Mouse (Mus musculus): ENCODE data around the gene Gm29609. TPM values are rescaled to one million over a fixed set of nuclear protein-coding genes. Genes with fewer than 3 reads are reported as not detected.
A peak's percentile ranks its signal among the peaks of the same experiment; 100 is the strongest.

The Gm29609 gene
- polyA plus RNA-seq, 1 experiment from 2014 or later, result 1.7 TPM

DNA sequence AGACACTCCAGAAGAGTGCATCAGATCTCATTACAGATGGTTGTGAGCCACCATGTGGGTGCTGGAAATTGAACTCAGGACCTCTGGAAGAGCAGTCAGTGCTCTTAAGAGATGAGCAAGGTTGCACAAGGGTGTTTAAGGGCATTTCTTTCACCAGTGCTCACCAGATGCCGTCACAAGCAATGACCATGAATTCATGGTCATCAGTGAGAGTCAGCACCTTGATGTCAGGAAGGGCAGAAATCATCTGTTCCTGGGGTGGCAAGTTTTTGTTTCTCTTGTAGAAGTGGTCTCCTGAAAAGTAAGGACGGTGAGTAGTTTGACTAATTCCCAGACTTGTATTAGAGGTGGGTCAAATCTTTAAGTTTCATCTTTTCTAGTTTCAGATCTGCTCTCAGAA is 24.2 kb upstream of the Gm29609 start:
- no peak overlapping the region for H3K9ac ChIP-seq
- no peak overlapping the region for H3K4me3 ChIP-seq
- no peak overlapping the region for H3K27ac ChIP-seq
- no peak for ATAC-seq (replicated peaks)
- WGBS, result 92% methylated on average over 2 of the region's 2 CpGs
- H3K27me3 ChIP-seq (replicated peaks), result no peaks in the 10 kb centered on the region
- peaks cover 27% of the 10 kb centered on the region for H3K4me1 ChIP-seq
- peaks cover 4% of the 10 kb centered on the region for H3K9me3 ChIP-seq
- H3K4me2 ChIP-seq, result no peak overlapping the region
- H3K36me3 ChIP-seq (replicated peaks), result peaks cover 56% of the 10 kb centered on the region

DNA sequence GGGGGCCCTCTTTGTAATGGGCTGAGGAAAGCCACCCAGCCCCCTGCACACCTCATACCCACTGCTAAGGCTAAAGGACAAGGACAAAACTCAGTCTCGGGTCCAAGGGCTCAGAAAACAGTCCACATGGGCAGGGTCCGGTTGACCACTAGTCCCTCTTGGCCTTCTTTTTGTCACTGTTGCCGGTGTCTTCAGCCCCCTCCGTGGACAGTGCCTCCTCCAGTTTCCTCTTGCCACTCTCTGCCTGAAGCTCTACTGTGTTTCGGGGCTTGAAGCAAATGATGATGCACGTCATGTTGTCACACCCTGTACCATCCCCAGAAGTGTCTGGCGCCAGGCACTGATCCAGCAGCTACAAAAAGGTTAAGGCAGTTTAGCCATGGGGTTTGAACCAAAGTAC is 23.2 kb upstream of the Gm29609 start:
- H3K36me3 ChIP-seq (replicated peaks), result peaks cover 65% of the 10 kb centered on the region
- ATAC-seq (replicated peaks), result no peak
- H3K27ac ChIP-seq, result peak overlapping the region; percentile 81
- peaks cover 4% of the 10 kb centered on the region for H3K9me3 ChIP-seq
- peak overlapping the region; percentile 64 for H3K4me2 ChIP-seq
- H3K27me3 ChIP-seq (replicated peaks), result no peaks in the 10 kb centered on the region
- H3K4me3 ChIP-seq, result peak overlapping the region; percentile 92
- H3K9ac ChIP-seq, result no peak overlapping the region
- WGBS, result 83% methylated on average over 7 of the region's 7 CpGs
- peaks cover 27% of the 10 kb centered on the region for H3K4me1 ChIP-seq

DNA sequence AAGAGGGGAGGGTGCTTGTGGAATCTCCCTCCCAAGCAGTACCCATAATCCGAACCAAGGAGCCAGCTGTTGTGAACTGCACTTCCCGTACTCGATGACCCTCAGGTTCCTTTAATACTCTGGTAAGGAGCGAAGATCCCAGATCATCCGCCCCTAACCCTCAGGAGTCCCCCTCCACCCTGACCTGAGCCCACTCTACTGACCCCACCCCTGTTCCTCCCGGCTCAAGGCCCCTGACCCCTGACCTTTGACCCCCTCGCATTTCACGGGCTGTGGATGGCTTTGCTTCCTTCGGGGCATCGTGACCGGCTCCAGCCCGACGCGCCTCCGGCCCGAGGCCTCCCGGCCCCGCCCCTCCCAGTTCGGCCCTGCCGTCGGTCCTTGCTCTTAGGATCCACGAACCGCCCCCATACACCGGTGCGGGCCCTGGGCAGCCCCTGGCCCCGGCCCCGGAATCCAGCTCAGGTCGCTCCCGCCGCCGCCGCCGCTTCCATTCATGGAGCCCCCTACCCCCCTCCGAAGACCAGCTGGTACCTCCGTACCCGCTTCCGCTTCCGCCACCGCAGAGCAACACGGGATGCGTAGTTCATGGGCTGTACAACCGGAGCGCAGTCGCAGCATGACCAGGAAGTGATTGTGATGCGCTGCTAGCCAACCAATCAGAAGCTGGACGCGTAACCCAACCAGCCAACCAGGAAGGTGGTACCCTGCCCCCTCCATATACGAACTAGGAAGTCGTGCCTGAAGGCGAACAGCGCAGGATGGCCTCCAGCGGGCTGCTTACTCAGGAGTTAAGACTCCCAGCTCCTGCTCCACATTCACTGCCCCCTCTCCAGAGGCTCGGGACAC is 22.3 kb upstream of the Gm29609 start, which contains the start of gene Zfp513:
TSS of gene Zfp513 (minus strand) at position 562 of the 849 bp plus-strand sequence.
- H3K4me2 ChIP-seq, result peak within 1 kb of the TSS; percentile 64
- no peaks in the 10 kb centered on the region for H3K27me3 ChIP-seq (replicated peaks)
- H3K4me1 ChIP-seq, result peaks cover 27% of the 10 kb centered on the region
- H3K9me3 ChIP-seq, result peaks cover 4% of the 10 kb centered on the region
- peak within 1 kb of the TSS; percentile 92 for H3K9ac ChIP-seq
- peak within 1 kb of the TSS; percentile 92 for H3K4me3 ChIP-seq
- ATAC-seq (replicated peaks), result peak; percentile 97
- under 1% methylated on average over 53 of the region's 53 CpGs for WGBS
- H3K36me3 ChIP-seq (replicated peaks), result peaks cover 70% of the 10 kb centered on the region
- peak within 1 kb of the TSS; percentile 85 for H3K27ac ChIP-seq

DNA sequence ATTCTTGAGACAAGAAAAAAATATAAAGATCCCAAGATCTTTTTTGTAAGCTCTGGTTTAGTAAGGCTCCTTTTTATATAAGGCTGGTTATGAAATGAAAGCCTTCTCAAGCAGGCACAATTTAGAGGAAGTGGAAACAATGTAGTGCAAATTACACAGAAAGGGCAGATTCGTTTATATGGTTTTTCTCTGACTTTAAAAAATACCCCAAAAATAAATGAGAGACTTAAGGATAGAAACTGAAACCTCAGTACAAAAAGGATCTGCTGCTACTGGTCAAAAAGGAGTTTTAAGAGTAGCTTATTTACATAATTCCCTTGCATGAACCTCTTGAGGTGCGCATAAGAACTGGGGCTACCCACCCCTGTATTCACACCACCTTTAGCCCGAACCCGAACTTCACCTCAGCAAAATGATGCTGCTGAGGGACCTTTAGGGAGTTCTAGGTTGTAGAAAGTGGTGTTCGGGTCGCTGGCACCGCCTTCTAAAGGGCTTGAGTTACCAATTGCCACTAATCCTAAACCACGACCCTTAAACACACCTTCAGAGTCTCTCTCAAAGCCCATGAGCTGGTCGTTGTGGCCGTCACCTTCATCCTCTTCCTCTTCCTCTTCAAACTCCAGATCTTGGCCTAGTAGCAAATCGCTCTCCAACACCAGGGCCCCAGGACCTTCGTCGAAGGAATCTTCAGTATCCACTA is 21.5 kb upstream of the Gm29609 start:
- Histone ChIP-seq H3K9me3 (peaks cover 4% of the 10 kb centered on the region), H3K36me3 (replicated peaks) (peaks cover 71% of the 10 kb centered on the region), H3K27ac (peak overlapping the region; percentile 85), H3K4me1 (peaks cover 27% of the 10 kb centered on the region), H3K4me2 (peak overlapping the region; percentile 64), H3K27me3 (replicated peaks) (no peaks in the 10 kb centered on the region), H3K9ac (peak overlapping the region; percentile 92), H3K4me3 (peak overlapping the region; percentile 92)
- ATAC-seq (replicated peaks), result no peak
- WGBS, result 19% methylated on average over 13 of the region's 13 CpGs

DNA sequence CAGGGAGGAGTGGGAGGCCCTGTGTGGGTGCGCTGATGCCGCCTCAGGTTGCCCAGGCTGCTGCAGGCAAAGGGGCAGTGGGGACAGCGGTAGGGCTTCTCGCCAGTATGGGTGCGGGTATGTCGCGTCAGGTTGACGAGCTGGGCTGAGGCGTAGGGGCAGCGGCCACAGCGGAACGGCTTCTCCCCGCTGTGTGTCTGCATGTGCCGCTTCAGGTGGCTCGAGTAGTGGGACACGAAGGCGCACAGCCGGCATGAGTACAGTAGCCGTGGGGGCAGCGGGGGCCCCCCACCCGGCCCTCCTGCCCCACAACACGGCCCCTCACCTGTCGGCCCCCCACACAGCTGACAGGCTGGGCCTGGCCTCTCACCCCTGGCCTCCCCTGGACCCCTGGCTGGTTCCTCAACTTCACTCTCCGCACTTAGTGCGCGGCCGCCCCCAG is 20.6 kb upstream of the Gm29609 start:
- no peak overlapping the region for H3K9ac ChIP-seq
- H3K27me3 ChIP-seq (replicated peaks), result no peaks in the 10 kb centered on the region
- H3K36me3 ChIP-seq (replicated peaks), result peaks cover 74% of the 10 kb centered on the region
- 92% methylated on average over 27 of the region's 27 CpGs for WGBS
- no peak for ATAC-seq (replicated peaks)
- peak overlapping the region; percentile 64 for H3K4me2 ChIP-seq
- H3K9me3 ChIP-seq, result peaks cover 4% of the 10 kb centered on the region
- H3K4me1 ChIP-seq, result peaks cover 27% of the 10 kb centered on the region
- 0 out of 2 replicates have a peak overlapping the region, but pooled peaks have one; percentile 4 for H3K4me3 ChIP-seq
- no peak overlapping the region for H3K27ac ChIP-seq

DNA sequence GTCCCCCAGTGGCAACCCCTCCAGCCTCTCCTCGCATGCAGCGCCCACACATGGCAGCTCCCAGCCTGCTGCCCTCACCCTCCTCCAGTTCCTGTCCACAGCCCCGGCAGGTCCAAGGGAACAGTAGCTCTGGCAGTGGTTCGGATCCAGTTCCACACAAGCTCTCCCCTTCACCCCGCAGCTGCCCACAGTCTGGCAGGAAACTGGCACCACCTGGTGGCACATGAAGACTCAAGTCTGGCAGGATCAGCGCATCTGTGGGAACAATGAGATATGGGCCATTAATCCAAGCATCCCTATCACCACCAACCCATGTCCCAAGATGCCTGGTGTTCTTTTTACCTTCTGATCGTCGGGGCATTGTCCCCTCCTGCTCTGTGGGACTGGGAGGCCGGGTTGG is 20.2 kb upstream of the Gm29609 start:
- Histone ChIP-seq H3K36me3 (replicated peaks) (peaks cover 73% of the 10 kb centered on the region), H3K9me3 (peaks cover 4% of the 10 kb centered on the region), H3K4me3 (0 out of 2 replicates have a peak overlapping the region, but pooled peaks have one; percentile 4), H3K4me2 (no peak overlapping the region), H3K4me1 (peaks cover 27% of the 10 kb centered on the region), H3K9ac (no peak overlapping the region), H3K27me3 (replicated peaks) (no peaks in the 10 kb centered on the region), H3K27ac (no peak overlapping the region)
- 85% methylated on average over 9 of the region's 9 CpGs for WGBS
- ATAC-seq (replicated peaks), result no peak

DNA sequence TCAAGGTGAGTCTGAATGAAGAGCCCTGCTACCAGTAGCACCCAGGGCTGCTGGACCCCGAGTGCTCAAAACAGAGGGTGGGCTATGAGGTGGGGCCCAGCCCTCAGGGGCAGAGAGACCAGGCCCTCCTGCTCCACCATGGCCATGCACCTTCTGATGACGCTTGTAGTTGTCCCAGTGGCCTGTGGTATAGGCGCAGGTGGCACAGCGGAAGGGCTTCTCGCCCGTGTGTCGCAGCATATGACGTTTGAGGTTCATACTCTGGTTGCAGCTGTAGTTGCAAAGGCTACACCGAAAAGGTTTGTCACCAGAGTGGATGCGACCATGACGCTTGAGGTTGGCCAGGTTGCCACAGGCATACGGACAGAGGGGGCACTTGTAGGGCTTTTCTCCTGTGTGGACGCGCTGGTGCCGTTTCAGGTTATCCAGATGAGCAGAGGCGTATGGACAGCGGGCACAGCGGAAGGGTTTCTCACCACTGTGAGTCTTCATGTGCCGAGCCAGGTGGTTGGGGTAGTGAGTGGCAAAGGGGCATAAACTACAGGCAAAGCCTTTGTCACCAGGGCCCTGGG is 19.7 kb upstream of the Gm29609 start:
- 94% methylated on average over 19 of the region's 19 CpGs for WGBS
- H3K9me3 ChIP-seq, result peaks cover 4% of the 10 kb centered on the region
- H3K9ac ChIP-seq, result no peak overlapping the region
- H3K4me2 ChIP-seq, result no peak overlapping the region
- peaks cover 72% of the 10 kb centered on the region for H3K36me3 ChIP-seq (replicated peaks)
- H3K27ac ChIP-seq, result no peak overlapping the region
- H3K4me3 ChIP-seq, result no peak overlapping the region
- H3K27me3 ChIP-seq (replicated peaks), result no peaks in the 10 kb centered on the region
- no peak for ATAC-seq (replicated peaks)
- peaks cover 30% of the 10 kb centered on the region for H3K4me1 ChIP-seq

DNA sequence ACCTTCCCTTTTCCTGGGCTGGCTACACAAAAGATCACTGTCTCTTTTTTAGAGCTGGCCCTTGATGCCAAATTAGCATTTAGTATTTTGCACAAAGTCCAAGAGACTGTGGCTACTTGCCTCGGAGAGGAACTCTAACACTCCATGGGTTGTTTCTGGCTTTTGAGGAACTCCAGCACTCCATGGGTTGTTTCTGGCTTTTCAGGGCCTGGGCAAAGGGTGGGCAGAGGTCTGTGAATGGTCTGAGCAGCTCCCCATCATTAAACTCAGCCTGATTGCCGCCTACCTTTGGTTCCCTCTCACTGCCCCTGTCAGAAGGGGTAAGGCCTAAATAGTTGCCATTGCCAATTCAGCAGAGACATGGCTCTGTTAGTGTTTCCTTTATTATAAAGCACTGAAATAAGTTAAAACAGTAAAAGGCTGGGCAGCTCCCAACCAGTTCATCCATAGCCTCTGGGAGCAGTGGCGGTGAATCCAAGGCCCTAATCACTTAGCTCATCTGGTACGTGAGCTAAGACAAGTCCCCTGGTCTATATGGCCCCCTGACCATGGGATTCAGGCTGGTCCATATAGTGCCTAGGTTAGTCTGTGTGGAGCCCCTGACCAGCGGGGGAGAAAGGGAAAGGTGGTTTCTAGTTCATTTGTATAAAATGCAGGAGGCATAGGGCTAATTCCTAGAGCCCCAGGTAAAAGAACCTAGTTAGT is 19.1 kb upstream of the Gm29609 start:
- no peaks in the 10 kb centered on the region for H3K27me3 ChIP-seq (replicated peaks)
- no peak overlapping the region for H3K4me3 ChIP-seq
- H3K9ac ChIP-seq, result no peak overlapping the region
- H3K27ac ChIP-seq, result no peak overlapping the region
- H3K36me3 ChIP-seq (replicated peaks), result peaks cover 66% of the 10 kb centered on the region
- no peak overlapping the region for H3K4me2 ChIP-seq
- H3K9me3 ChIP-seq, result peaks cover 4% of the 10 kb centered on the region
- ATAC-seq (replicated peaks), result no peak
- WGBS, result 82% methylated on average over 5 of the region's 5 CpGs
- H3K4me1 ChIP-seq, result peaks cover 37% of the 10 kb centered on the region

DNA sequence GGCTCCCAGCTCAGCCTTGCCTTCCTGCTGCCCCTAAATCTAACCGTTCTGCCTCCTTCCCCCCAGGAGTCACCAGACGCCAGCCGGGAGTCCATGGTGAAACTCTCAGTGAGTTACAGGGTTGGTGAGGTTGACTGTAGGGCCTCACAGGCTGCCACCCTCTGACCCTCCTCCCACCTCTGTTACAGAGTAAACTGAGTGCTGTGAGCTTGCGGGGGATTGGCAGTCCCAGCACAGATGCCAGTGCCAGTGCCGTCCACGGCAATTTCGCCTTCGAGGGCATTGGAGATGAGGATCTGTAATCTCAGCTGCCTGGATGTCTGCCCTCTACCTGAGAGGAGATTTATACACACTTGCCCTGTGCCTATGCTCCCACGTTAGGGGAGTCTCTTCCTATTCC is 18.5 kb upstream of the Gm29609 start:
- peaks cover 4% of the 10 kb centered on the region for H3K9me3 ChIP-seq
- 89% methylated on average over 9 of the region's 9 CpGs for WGBS
- no peak overlapping the region for H3K27ac ChIP-seq
- H3K9ac ChIP-seq, result no peak overlapping the region
- peaks cover 38% of the 10 kb centered on the region for H3K4me1 ChIP-seq
- peaks cover 60% of the 10 kb centered on the region for H3K36me3 ChIP-seq (replicated peaks)
- H3K4me2 ChIP-seq, result no peak overlapping the region
- no peak overlapping the region for H3K4me3 ChIP-seq
- no peaks in the 10 kb centered on the region for H3K27me3 ChIP-seq (replicated peaks)
- ATAC-seq (replicated peaks), result no peak

DNA sequence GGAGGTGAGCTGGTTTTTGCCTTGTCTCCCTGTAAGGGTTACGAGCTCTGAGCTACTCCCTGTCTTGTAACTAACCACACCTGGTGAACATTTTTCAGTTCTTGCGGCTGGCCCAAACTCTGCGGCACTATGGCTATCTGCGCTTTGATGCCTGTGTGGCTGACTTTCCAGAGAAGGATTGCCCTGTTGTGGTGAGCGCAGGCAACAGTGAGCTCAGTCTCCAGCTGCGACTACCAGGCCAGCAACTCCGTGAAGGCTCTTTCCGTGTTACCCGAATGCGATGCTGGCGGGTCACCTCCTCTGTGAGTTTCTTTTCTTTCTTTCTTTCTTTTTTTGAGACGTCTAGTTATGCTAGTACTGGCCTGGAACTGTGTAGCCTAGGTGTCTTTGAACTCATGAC is 17.4 kb upstream of the Gm29609 start:
- Histone ChIP-seq H3K27me3 (replicated peaks) (no peaks in the 10 kb centered on the region), H3K4me1 (peaks cover 34% of the 10 kb centered on the region), H3K4me2 (no peak overlapping the region), H3K36me3 (replicated peaks) (peaks cover 55% of the 10 kb centered on the region), H3K9ac (no peak overlapping the region), H3K27ac (no peak overlapping the region), H3K4me3 (no peak overlapping the region), H3K9me3 (peaks cover 4% of the 10 kb centered on the region)
- ATAC-seq (replicated peaks), result no peak
- 93% methylated on average over 12 of the region's 12 CpGs for WGBS

DNA sequence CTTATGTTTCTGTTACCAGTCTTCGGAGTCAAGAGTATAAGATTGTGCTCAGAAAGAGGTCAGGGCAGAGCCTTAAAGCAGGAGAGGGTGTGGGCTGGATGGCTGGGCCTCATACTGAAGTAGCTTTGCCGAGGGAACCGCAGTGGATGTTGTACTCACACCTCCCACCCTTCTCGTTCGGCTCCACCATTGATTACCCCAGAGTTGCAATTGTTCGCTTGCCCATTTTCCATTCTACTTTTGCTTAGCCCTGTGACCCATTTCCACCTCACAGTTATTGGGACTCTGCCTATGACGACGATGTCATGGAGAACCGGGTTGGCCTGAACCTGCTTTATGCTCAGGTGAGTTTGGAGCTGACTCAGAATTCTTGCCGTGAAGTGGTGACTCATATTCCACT is 16.5 kb upstream of the Gm29609 start:
- H3K27me3 ChIP-seq (replicated peaks), result no peaks in the 10 kb centered on the region
- H3K4me2 ChIP-seq, result no peak overlapping the region
- H3K36me3 ChIP-seq (replicated peaks), result peaks cover 56% of the 10 kb centered on the region
- no peak overlapping the region for H3K27ac ChIP-seq
- no peak overlapping the region for H3K4me3 ChIP-seq
- no peak overlapping the region for H3K9ac ChIP-seq
- peaks cover 38% of the 10 kb centered on the region for H3K4me1 ChIP-seq
- H3K9me3 ChIP-seq, result peaks cover 4% of the 10 kb centered on the region
- ATAC-seq (replicated peaks), result no peak
- WGBS, result 95% methylated on average over 10 of the region's 10 CpGs

DNA sequence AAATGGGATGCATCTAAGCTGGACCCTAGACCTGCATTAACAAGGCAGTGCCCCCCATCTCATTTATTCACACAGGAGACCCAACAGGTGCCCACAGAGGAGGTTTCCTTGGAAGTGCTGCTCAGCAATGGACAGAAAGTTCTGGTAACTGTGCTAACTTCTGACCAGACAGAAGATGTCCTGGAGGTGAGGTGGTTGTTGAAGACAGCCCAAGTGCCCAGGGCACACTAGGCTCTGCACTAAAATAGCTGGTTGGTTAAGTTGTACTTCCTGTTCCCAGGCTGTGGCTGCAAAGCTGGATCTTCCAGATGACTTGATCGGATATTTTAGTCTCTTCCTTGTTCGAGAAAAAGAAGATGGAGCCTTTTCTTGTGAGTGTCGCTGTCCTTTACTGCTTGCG is 16.0 kb upstream of the Gm29609 start:
- H3K4me3 ChIP-seq, result no peak overlapping the region
- no peak for ATAC-seq (replicated peaks)
- H3K36me3 ChIP-seq (replicated peaks), result peaks cover 60% of the 10 kb centered on the region

More for the DNA sequence above, 16.0 kb upstream of the Gm29609 start:
- H3K27ac ChIP-seq, result no peak overlapping the region
- H3K9ac ChIP-seq, result no peak overlapping the region
- H3K4me1 ChIP-seq, result peaks cover 33% of the 10 kb centered on the region
- no peak overlapping the region for H3K4me2 ChIP-seq
- 92% methylated on average over 4 of the region's 4 CpGs for WGBS
- no peaks in the 10 kb centered on the region for H3K27me3 ChIP-seq (replicated peaks)
- H3K9me3 ChIP-seq, result peaks cover 4% of the 10 kb centered on the region
